Mouse (Mus musculus): Measurements from ENCODE around the gene Csde1.

DNA sequence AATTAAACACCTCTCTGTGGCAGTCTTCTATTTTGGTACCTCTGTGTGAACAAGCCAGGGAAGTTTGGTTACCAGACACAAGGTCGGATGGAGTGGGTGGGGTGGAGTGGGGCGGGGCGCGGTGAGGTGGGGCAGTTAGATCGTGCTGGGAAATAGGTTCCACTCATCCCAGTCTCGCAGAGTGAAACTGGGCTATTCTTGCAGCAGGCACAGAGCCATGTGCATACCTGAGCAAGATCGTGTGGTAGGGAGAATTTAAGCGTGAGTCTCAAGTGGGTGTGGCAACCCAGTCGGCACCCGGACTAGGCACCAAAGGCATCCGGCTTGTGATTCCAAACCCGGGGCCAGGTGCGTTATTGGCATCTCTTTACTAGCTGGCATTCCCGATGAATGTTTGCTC is 81.7 kb downstream of the Csde1 start:
- no peak for TF ChIP-seq CTCF (IDR thresholded peaks at IDR 0.05; ENCODE audit: low read depth)
- no peak for TF ChIP-seq EP300 (IDR thresholded peaks at IDR 0.05; ENCODE audit: low read depth)
